Mouse (Mus musculus): ENCODE data around the gene Vps13d. TPM values are rescaled to one million over a fixed set of nuclear protein-coding genes. Genes with fewer than 3 reads are reported as not detected.

Vps13d gene
- total and polyA plus RNA-seq, 3 experiments = 9.4 to 9.8 (median 9.7) TPM

DNA sequence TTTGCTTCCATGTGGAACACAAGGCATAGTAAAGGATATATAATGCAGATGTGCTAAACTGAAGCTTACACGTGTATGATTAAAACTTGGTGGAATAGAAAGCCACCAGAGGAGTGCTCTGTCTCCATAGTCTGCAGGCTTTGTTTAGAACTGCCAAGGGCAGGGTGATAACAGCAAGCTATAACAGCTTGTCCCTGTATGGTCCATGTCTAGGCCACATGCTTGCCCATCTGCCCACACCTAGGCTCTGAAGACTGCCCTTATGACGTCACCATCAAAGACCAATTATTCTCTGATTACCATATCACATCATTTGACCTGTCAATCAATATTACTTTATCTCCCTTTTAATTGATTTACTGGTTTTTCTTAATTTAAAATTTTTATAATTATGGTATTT lies 229.6 kb downstream of the Vps13d start:
- no peaks in the 10 kb centered on the region for H3K4me1 ChIP-seq (ENCODE audit: control insufficient read depth in 1 of 2, insufficient read depth in 2 of 2)
- no peak for DNase-seq (ENCODE audit: extremely low read depth)
- TF ChIP-seq POLR2A (IDR thresholded peaks at IDR 0.05; ENCODE audit: low read depth, low read length) = no peak
- TF ChIP-seq PAX5 (IDR thresholded peaks at IDR 0.05; ENCODE audit: low read length) = no peak
- no peak for TF ChIP-seq ZC3H11A (IDR thresholded peaks at IDR 0.05; ENCODE audit: low read depth, low read length)
- no peak for TF ChIP-seq JUND (conservative IDR thresholded peaks at IDR 0.05; ENCODE audit: low read depth, low read length)
- TF ChIP-seq HCFC1 (IDR thresholded peaks at IDR 0.05; ENCODE audit: low read depth, low read length) = no peak
- TF ChIP-seq MAZ (IDR thresholded peaks at IDR 0.05; ENCODE audit: low read depth, low read length) = no peak
- no peak for TF ChIP-seq MXI1 (IDR thresholded peaks at IDR 0.05; ENCODE audit: low read depth, low read length)
- TF ChIP-seq MAX (IDR thresholded peaks at IDR 0.05; ENCODE audit: low read length) = no peak
- no peak for TF ChIP-seq CHD2 (IDR thresholded peaks at IDR 0.05; ENCODE audit: low read length)
- no peak for TF ChIP-seq TCF12 (IDR thresholded peaks at IDR 0.05; ENCODE audit: low read depth, low read length)
- TF ChIP-seq JUN (IDR thresholded peaks at IDR 0.05; ENCODE audit: insufficient read depth, low read depth, low read length) = no peak
- no peak for TF ChIP-seq RCOR1 (conservative IDR thresholded peaks at IDR 0.05; ENCODE audit: low read depth, low read length)
- no peak for TF ChIP-seq USF2 (conservative IDR thresholded peaks at IDR 0.05; ENCODE audit: low read depth, low read length)
- no peak for TF ChIP-seq E2F4 (IDR thresholded peaks at IDR 0.05; ENCODE audit: insufficient replicate concordance, low read depth, low read length)
- TF ChIP-seq UBTF (IDR thresholded peaks at IDR 0.05; ENCODE audit: low read depth, low read length) = no peak
- no peak for TF ChIP-seq MEF2A (IDR thresholded peaks at IDR 0.05; ENCODE audit: borderline replicate concordance, low read depth, low read length)
- H3K79me2 ChIP-seq (replicated peaks; ENCODE audit: control insufficient read depth, extremely low read depth, insufficient read depth, poor library complexity, severe bottlenecking) = no peaks in the 10 kb centered on the region
- no peaks in the 10 kb centered on the region for H3K36me3 ChIP-seq (replicated peaks in 1 of 2; ENCODE audit: control insufficient read depth in 1 of 2, insufficient read depth in 1 of 2, low read length in 1 of 2)
- no peak overlapping the region for H3K4me2 ChIP-seq (ENCODE audit: insufficient read depth, low read depth, poor library complexity, severe bottlenecking)
- dilution Hi-C loops (cut with MboI; ENCODE audit: extremely low pct_ligation_motif_present, extremely low pct_unique_long_range_greater_than_20kb, low sequenced_read_pairs) = no loop called here
- H3K27ac ChIP-seq (ENCODE audit: insufficient read depth, low read depth) = no peak overlapping the region
- no peak overlapping the region for H3K9ac ChIP-seq (ENCODE audit: insufficient read depth, low read depth)
- no peak overlapping the region for H3K4me3 ChIP-seq (replicated peaks in 1 of 3; ENCODE audit: low read depth in 2 of 3, low read length in 2 of 3, poor library complexity in 1 of 3)
- in situ Hi-C loops (cut with MboI; ENCODE audit: low pct_ligation_motif_present, low pct_unique_long_range_greater_than_20kb, low sequenced_read_pairs) = no loop called here
- H3K9me3 ChIP-seq (replicated peaks; ENCODE audit: low read length) = no peaks in the 10 kb centered on the region
- no peaks in the 10 kb centered on the region for H3K27me3 ChIP-seq (replicated peaks)

DNA sequence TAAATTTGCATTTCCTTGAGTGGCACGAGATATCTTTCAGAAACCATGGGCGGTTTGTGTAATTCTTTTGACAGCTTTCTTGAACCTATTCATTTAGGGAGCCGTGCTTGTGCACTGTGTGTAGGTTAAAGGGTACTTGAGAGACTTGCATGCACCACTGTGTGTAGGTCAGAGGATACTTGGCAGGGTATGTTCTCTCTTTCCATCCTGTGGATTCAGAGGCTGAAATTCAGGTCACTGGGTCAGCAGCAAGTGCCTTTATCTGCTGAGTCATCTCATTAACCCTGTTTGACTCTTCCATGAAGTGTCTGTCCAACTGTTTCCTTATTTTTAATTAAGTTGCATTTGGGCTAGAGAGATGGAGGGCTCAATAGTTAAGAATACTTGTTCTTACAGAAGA lies 233.1 kb downstream of the Vps13d start:
- Histone ChIP-seq H3K36me3 (replicated peaks in 1 of 2; ENCODE audit: control insufficient read depth in 1 of 2, insufficient read depth in 1 of 2, low read length in 1 of 2) (no peaks in the 10 kb centered on the region), H3K4me2 (ENCODE audit: insufficient read depth, low read depth, poor library complexity, severe bottlenecking) (no peak overlapping the region), H3K9ac (ENCODE audit: insufficient read depth, low read depth) (no peak overlapping the region), H3K27ac (ENCODE audit: insufficient read depth, low read depth) (no peak overlapping the region), H3K79me2 (replicated peaks; ENCODE audit: control insufficient read depth, extremely low read depth, insufficient read depth, poor library complexity, severe bottlenecking) (no peaks in the 10 kb centered on the region), H3K27me3 (replicated peaks) (no peaks in the 10 kb centered on the region), H3K4me3 (replicated peaks in 1 of 3; ENCODE audit: low read depth in 2 of 3, low read length in 2 of 3, poor library complexity in 1 of 3) (no peak overlapping the region), H3K9me3 (replicated peaks; ENCODE audit: low read length) (no peaks in the 10 kb centered on the region), H3K4me1 (ENCODE audit: control insufficient read depth in 1 of 2, insufficient read depth in 2 of 2) (no peaks in the 10 kb centered on the region)
- TF ChIP-seq MAZ (IDR thresholded peaks at IDR 0.05; ENCODE audit: low read depth, low read length) (no peak), IRF4 (IDR thresholded peaks at IDR 0.05; ENCODE audit: low read depth, low read length) (no peak), ZNF384 (IDR thresholded peaks at IDR 0.05; ENCODE audit: low read depth, low read length) (no peak), GABPA (IDR thresholded peaks at IDR 0.05; ENCODE audit: insufficient replicate concordance, low read depth, low read length) (no peak), ELF1 (IDR thresholded peaks at IDR 0.05; ENCODE audit: low read depth, low read length) (no peak), JUN (IDR thresholded peaks at IDR 0.05; ENCODE audit: insufficient read depth, low read depth, low read length) (no peak), MEF2A (IDR thresholded peaks at IDR 0.05; ENCODE audit: borderline replicate concordance, low read depth, low read length) (no peak), CHD2 (IDR thresholded peaks at IDR 0.05; ENCODE audit: low read length) (no peak), ETS1 (conservative IDR thresholded peaks at IDR 0.05; ENCODE audit: low read depth, low read length) (no peak), RCOR1 (conservative IDR thresholded peaks at IDR 0.05; ENCODE audit: low read depth, low read length) (no peak), ZMIZ1 (IDR thresholded peaks at IDR 0.05; ENCODE audit: low read depth, low read length) (no peak), SIN3A (IDR thresholded peaks at IDR 0.05; ENCODE audit: low read length) (no peak), MXI1 (IDR thresholded peaks at IDR 0.05; ENCODE audit: low read depth, low read length) (no peak), JUND (conservative IDR thresholded peaks at IDR 0.05; ENCODE audit: low read depth, low read length) (no peak), UBTF (IDR thresholded peaks at IDR 0.05; ENCODE audit: low read depth, low read length) (no peak), POLR2AphosphoS2 (IDR thresholded peaks at IDR 0.05; ENCODE audit: low read depth, low read length) (no peak), USF1 (IDR thresholded peaks at IDR 0.05; ENCODE audit: low read depth, low read length) (no peak), TCF12 (IDR thresholded peaks at IDR 0.05; ENCODE audit: low read depth, low read length) (no peak)
- in situ Hi-C loops (cut with MboI; ENCODE audit: low pct_ligation_motif_present, low pct_unique_long_range_greater_than_20kb, low sequenced_read_pairs) (no loop called here), dilution Hi-C loops (cut with MboI; ENCODE audit: extremely low pct_ligation_motif_present, extremely low pct_unique_long_range_greater_than_20kb, low sequenced_read_pairs) (no loop called here)
- DNase-seq (ENCODE audit: extremely low read depth) = no peak

Measured in CH12.LX (cell line).